Mouse (Mus musculus) cortical plate, adult 2 months (tissue): ENCODE measurements at regions not wholly inside any gene's neighbourhood (a gene's known extent, or its start where the extent isn't known, plus 50 kb on each side); places are given as distances from the start of the nearest gene placed in this dataset.

Source experiments
- H3K27ac ChIP-seq: fragments of 200-500 bp; 2 replicates; pipeline ENCODE4 v1.5.1; 2012; ENCODE audit warnings: low read length, control low read depth, inconsistent platforms; ENCODE audit not compliant: insufficient read depth
- H3K4me1 ChIP-seq: fragments of 200-500 bp; 2 replicates; pipeline ENCODE4 v1.6.1; 2011; ENCODE audit warnings: low read length; ENCODE audit not compliant: control insufficient read depth, insufficient read depth
- H3K4me3 ChIP-seq: fragments of 200-500 bp; 2 replicates; pipeline ENCODE4 v1.5.1; 2011; ENCODE audit warnings: mild to moderate bottlenecking, low read length, control low read depth; ENCODE audit not compliant: insufficient read depth
- CTCF ChIP-seq: fragments of 200-500 bp; IDR thresholded peaks from 2 replicates; pipeline ENCODE4 v1.5.1; 2011; ENCODE audit warnings: mild to moderate bottlenecking, control low read depth, low read length; ENCODE audit not compliant: insufficient read depth; ENCODE audit errors: extremely low read depth
- POLR2A ChIP-seq: fragments of 200-500 bp; IDR thresholded peaks from 2 replicates; pipeline ENCODE4 v1.6.1; 2011; ENCODE audit warnings: mild to moderate bottlenecking, low read length, control low read depth; ENCODE audit not compliant: insufficient read depth; ENCODE audit errors: extremely low read depth

DNA sequence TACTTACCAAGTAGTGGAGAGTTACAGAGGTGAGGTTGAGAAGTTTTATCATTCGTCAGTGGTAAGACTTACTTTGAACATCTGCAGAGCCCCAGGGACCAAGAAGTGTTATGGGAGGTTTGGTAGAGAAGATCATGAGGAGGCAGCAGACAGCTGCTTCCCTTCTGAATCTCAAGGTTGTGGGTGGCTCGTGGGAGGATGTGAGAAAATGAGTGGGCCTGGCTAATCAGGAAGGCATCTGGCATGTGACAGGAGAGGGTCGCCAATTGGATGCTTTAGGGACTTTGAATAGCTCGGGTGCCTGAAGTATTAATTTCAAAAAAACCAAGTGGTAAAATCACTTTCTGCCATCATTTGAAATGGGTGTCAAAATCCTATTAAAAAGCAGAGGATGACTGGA is 258.9 kb downstream of the Sqor start:
- Histone ChIP-seq H3K4me1 (no peaks in the 10 kb centered on the region; the same call in 1 of the 2 replicates), H3K27ac (no peak overlapping the region)

DNA sequence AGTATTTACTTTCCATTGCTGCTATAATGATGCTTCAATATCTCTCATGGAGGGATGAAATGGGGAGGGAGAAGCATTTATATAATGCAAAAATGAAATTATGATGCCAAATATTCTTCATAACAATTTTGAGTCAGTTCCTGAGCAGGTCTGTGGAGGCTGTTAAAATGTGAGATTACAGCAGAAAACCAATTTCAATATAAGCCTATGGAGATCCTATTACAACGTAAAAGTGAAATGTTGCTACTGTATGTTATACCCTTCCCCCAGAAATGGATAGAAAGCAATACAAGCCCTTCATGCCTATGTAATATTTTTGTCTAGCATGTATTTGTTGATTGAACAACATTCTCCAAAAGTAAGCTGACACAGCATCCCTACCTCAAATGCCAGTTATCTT is 259.3 kb downstream of the Sqor start:
- H3K27ac ChIP-seq, result no peak overlapping the region
- no peak overlapping the region for H3K4me3 ChIP-seq
- no peaks in the 10 kb centered on the region; the same call in 1 of the 2 replicates for H3K4me1 ChIP-seq
- TF ChIP-seq CTCF (no peak), POLR2A (no peak)

More for the DNA sequence above, 258.9 kb downstream of the Sqor start:
- TF ChIP-seq CTCF (no peak), POLR2A (no peak)
- no peak overlapping the region for H3K4me3 ChIP-seq

DNA sequence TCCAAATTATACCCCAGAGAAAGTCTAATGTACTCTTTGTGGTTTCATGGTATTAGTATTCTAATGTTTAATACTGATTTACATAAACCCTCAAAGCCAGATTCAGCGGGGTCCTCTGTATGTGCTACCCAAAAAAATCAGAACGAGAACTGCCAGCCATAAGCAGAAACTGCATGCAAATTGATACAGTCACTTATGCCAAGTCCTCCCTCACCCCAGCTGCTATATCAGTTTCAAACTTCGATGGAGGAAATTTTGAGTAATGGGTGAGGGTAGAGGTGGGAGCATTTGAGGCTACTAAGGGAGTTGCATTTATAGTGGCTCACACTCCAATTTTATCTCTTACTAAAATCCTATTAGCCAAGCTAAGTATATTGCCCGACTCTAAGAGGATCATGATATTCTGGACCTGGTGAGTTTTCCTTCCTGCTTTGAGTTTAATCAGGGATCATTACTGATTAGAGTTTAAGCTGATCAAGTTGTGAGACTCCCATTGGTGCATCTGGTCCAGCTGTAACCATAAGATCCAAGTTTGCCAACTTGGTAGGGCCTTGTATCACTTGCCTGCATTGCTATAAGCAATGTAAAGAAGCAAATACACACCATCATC is 260.0 kb downstream of the Sqor start:
- H3K4me3 ChIP-seq, result no peak overlapping the region
- no peak overlapping the region for H3K27ac ChIP-seq
- H3K4me1 ChIP-seq, result no peaks in the 10 kb centered on the region; the same call in 1 of the 2 replicates
- no peak for TF ChIP-seq POLR2A
- no peak for TF ChIP-seq CTCF

DNA sequence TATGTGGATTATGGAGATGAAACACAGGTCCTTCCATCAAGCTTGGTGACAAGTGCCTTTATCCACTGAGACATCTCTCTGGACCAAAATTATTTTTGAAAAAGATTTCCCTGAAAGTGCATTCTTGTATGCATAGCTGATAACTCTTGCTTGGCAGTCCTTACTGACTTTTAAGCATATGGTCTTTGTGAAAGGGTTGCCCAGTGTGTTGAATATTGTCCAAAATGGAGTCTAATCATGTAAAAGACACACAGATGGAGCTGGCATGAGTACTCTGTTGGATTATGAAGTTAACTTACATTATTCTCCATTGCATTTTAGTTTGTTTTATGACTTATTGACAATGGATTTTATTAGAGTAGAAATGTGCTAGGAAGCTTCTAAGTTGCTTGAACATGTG is 282.3 kb downstream of the Sqor start:
- TF ChIP-seq CTCF, result no peak
- no peak for TF ChIP-seq POLR2A
- no peak overlapping the region for H3K4me3 ChIP-seq
- H3K27ac ChIP-seq, result no peak overlapping the region
- H3K4me1 ChIP-seq, result no peaks in the 10 kb centered on the region

DNA sequence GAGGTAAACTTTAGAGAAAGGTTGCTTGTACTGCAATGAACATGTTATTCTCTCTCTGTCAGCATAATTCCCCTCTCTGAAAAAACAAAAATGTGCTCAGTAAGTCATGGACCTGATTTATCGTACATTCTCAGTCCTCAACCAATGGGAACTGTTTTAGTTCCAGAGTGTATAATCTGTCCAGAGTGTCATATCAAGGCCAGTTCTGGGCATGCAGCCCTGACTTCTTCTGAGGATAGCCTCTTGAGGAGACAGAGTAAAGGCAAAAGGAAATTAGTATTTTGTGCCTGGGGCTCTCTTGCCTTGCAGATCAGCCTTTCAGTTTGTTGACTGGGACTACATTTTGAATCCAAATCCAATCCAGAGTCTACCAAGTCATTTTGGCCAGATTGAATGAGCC is 299.6 kb downstream of the Sqor start:
- TF ChIP-seq CTCF, result no peak
- TF ChIP-seq POLR2A, result no peak
- Histone ChIP-seq H3K27ac (no peak overlapping the region), H3K4me1 (no peaks in the 10 kb centered on the region), H3K4me3 (no peak overlapping the region)

DNA sequence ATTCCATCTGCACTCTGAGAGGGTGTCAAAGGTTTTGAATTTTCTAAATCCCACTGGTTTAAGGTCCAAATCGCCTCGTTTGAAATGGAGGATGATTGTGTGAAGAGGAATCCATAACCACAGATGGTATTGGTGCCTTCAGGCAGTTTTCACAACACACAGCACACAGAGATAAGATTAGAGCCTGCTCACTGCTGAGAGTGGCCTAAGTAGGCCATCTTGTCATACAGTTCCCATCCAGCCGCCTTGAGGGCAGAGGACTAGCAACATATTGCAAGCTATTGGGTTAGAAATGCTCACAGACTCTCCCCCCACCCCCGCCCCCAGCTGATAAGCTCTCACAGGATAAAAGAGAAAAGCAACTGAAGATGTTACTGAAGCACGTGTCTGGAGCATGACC is 303.8 kb downstream of the Sqor start:
- Histone ChIP-seq H3K4me3 (no peak overlapping the region), H3K27ac (no peak overlapping the region), H3K4me1 (no peaks in the 10 kb centered on the region)
- TF ChIP-seq POLR2A (no peak), CTCF (no peak)

DNA sequence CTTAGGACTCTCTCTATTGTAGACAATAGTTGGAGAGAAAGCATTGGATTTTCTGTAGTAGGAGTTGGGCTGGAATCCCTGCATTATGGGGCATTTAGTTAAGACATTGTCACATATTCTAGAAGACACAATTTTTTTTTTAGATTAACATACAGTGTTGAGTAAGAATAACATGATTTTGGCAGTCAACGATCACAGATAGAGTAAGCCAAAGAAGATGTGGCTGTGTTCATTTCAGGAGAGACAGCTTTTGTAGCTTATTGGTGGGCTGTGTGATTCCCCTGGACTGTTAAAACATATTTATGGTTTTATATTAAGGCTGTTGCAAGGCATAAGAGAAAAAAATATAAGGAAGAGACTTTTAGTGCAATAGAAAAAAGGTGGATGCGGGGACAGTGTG is 307.6 kb downstream of the Sqor start:
- Histone ChIP-seq H3K4me3 (no peak overlapping the region), H3K27ac (no peak overlapping the region), H3K4me1 (no peaks in the 10 kb centered on the region)
- no peak for TF ChIP-seq CTCF
- TF ChIP-seq POLR2A, result no peak

DNA sequence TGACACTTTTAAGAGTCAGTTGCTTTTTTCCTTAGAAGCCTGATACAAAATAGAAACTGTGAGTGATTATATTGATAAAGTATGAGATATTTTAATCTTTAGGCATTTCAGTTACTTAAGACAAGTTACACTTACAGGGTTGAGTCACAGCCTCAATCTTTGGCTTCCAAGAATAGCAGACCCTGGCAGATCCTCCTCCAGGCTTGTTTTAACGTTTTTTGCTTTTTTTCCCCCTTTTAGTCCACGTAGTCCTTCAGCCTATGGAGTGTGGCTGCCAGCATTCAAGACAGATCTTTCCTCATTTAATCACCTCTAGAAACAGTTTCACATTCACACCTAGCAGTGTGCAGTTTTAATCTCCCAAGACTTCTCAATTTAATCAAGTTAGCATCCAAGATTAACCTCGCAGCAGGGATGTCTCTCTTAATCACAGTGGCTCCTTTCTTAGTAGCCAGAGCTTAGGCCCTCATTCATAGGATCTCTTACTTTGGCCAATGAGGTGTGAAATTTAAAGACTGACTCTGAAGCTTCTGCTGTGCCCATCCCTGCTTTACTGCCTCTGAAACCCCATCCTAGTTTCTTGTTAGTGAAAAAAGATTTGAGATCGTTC is 308.5 kb downstream of the Sqor start:
- Histone ChIP-seq H3K4me1 (no peaks in the 10 kb centered on the region), H3K27ac (no peak overlapping the region), H3K4me3 (no peak overlapping the region)
- no peak for TF ChIP-seq CTCF
- TF ChIP-seq POLR2A, result no peak

DNA sequence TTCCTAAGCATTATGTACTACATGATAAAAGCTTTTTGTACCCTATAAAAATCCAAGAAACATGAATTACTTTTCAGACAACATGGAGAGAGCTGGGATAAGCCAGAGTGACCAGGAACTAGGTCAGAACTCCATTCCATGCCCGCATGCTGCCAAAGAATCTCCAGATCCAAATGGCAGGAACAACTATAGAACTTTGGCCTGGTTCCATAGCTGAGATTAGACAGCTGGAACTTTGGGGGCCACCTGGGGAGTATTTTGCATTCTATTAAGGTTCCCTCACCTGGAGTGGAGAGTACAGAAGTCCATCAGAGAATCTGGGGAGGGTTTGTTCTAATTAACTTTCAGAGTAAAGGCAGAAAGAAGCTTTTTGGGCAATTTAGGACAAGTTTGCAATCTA is 327.7 kb downstream of the Sqor start:
- H3K4me3 ChIP-seq, result no peak overlapping the region
- TF ChIP-seq POLR2A (no peak), CTCF (no peak)
- H3K4me1 ChIP-seq, result no peaks in the 10 kb centered on the region
- no peak overlapping the region for H3K27ac ChIP-seq

DNA sequence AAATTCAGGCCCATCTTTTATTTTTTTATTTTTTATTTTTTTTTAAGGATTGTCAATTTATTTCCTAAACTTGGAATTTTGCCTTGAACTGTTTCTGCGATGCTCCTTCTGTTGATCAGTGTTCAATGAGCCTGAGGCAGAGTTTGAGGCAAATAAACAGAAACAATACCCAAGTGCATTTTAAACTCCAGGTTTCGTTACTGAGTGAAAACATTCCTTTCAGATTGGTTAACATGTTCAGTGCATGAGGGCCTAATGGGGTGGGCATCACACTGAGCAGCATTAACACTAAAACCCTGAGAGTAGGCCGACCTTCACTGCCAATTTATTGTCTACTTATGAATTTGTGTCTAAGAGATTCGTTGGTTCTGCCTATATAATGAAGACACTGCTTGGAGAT is 338.5 kb downstream of the Sqor start:
- H3K4me3 ChIP-seq, result no peak overlapping the region
- H3K4me1 ChIP-seq, result no peaks in the 10 kb centered on the region
- H3K27ac ChIP-seq, result no peak overlapping the region
- TF ChIP-seq CTCF, result no peak
- no peak for TF ChIP-seq POLR2A

DNA sequence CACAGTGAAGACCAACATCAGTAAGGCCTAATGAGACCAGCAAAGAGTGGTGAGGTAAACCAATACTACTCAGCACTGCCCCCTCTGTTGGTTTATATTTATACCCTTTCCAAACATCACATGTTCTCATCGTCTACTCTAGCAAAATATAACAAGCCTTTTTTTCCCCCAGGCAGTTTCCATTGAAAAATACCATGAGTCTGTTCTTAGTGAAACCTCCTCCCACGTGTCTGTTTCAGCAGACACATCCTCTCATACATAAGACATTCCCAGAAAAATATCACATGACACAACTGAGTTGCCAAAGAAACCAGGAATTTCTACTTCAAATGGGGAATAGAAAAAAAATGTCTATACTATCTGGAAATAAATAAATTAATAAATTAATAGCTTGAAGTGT is 366.5 kb downstream of the Sqor start:
- TF ChIP-seq POLR2A (no peak), CTCF (no peak)
- H3K4me1 ChIP-seq, result no peaks in the 10 kb centered on the region
- H3K4me3 ChIP-seq, result no peak overlapping the region
- no peak overlapping the region for H3K27ac ChIP-seq
